Comparison of ENCODE assay signal across 8 mouse cellular contexts in the genomic region with DNA sequence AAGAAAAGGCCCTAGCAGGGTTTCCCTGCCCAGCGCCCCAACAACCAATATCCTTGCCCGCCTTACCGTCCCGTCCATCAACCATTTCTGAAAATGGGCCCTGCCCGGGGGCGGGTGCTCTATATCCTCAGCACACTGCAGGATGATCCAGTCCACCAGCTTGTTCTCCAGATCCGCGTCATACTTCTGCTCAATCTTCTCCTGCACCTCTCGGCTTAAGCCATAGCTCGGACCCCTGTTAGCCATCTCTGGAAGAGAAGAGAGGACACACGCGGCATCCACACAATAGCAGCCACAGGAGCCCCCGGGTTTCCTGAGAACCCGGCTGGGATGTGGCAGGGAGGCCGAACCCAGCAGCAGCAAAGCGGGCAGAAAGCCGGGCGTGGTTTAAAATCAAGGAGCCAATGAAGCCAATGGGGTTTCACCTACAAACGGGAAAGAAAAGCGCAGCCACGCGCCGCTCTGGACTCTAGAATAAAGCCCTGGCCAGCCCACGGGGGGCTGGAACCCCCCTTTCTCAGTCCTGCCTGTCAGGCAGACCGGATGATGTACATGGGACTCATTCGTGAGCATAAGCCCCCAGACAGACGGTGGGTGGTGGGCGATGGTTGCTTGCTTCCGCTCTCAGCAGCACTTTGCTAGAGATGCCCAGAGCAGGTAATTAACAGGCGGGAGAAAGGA. TPM values are rescaled to one million over a fixed set of nuclear protein-coding genes. Genes with fewer than 3 reads are reported as not detected.
A peak's percentile ranks its signal among the peaks of the same experiment; 100 is the strongest.
DNase-seq lines count a peak whose midpoint lies in the region; ATAC-seq and TF ChIP-seq lines count a peak whose summit lies in the region.

A gene (minus strand): TSS at position 548 of the 681 bp plus-strand sequence.

- ATAC-seq in heart, embryonic 14.5 days (ENCODE audit: insufficient number of reproducible peaks, insufficient read depth, low FRiP score, low read depth), result no peak
- peak; percentile 33; the same call in 1 of the 2 replicates for ATAC-seq in lung, postnatal 0 days
- no peak for ATAC-seq in monocyte, adult 5-6 weeks (replicated peaks; ENCODE audit: insufficient number of reproducible peaks, low FRiP score, low TSS enrichment, poor library complexity, severe bottlenecking)

- 4% methylated on average over 30 of the region's 30 CpGs for WGBS in thymus, adult 2 months
- WGBS in heart, embryonic 14.5 days, result 2% methylated on average over 30 of the region's 30 CpGs
- WGBS in lung, postnatal 0 days, result under 1% methylated on average over 30 of the region's 30 CpGs

- H3K4me1 ChIP-seq in thymus, adult 2 months (replicated peaks; ENCODE audit: control insufficient read depth, insufficient read depth, low read length), result peaks cover 11% of the 10 kb centered on the region
- H3K4me1 ChIP-seq in cortical plate, adult 2 months (ENCODE audit: control insufficient read depth, insufficient read depth, low read length), result peaks cover 17% of the 10 kb centered on the region
- peaks cover 4 to 9% of the 10 kb centered on the region in 2 experiments; a peak in 2 of 4 replicates for H3K4me1 ChIP-seq in heart, embryonic 14.5 days (ENCODE audit: control insufficient read depth in 2 of 2, insufficient read depth in 2 of 2, low read length in 2 of 2)
- H3K4me1 ChIP-seq in lung, postnatal 0 days (ENCODE audit: insufficient read depth, low read depth, low read length), result no peaks in the 10 kb centered on the region; the same call in 1 of the 2 replicates

- peak within 1 kb of the TSS; percentile 40 for H3K4me3 ChIP-seq in thymus, adult 2 months (ENCODE audit: control insufficient read depth, insufficient read depth, low read length)
- H3K4me3 ChIP-seq in cortical plate, adult 2 months (ENCODE audit: insufficient read depth, low read length), result peak within 1 kb of the TSS; percentile 87
- H3K4me3 ChIP-seq in heart, embryonic 14.5 days (ENCODE audit: control insufficient read depth in 1 of 2, insufficient read depth in 1 of 2, low read depth in 1 of 2, low read length in 2 of 2), result peak within 1 kb of the TSS; percentile 54 to 69
- H3K4me3 ChIP-seq in lung, postnatal 0 days (ENCODE audit: low read depth, low read length), result peak within 1 kb of the TSS; percentile 28

- H3K9me3 ChIP-seq in heart, embryonic 14.5 days (ENCODE audit: control insufficient read depth, low read length), result no peaks in the 10 kb centered on the region
- no peaks in the 10 kb centered on the region for H3K9me3 ChIP-seq in lung, postnatal 0 days (ENCODE audit: low read length)

- peak; percentile 17 for DNase-seq in thymus, adult 2 months
- no peak for DNase-seq in thymus, adult 18-20 months
- peak; percentile 50 for DNase-seq in layer of hippocampus, adult 9-10 months (ENCODE audit: low spot score)
- DNase-seq in lung, postnatal 0 days (ENCODE audit: low spot score), result peak; percentile 19
- DNase-seq in right cerebral cortex, postnatal 25 days, result peak; percentile 84

- no peaks in the 10 kb centered on the region for H3K36me3 ChIP-seq in thymus, adult 2 months (ENCODE audit: control insufficient read depth, insufficient read depth, low read length)
- H3K36me3 ChIP-seq in heart, embryonic 14.5 days (ENCODE audit: control insufficient read depth, insufficient read depth, low read length), result peaks cover 10% of the 10 kb centered on the region
- H3K36me3 ChIP-seq in lung, postnatal 0 days (ENCODE audit: insufficient read depth, low read length), result no peaks in the 10 kb centered on the region

- H3K27me3 ChIP-seq in thymus, adult 2 months (ENCODE audit: control insufficient read depth, insufficient read depth, low read length), result no peaks in the 10 kb centered on the region; the same call in 1 of the 2 replicates
- H3K27me3 ChIP-seq in heart, embryonic 14.5 days (ENCODE audit: control insufficient read depth, insufficient read depth, low read length), result no peaks in the 10 kb centered on the region
- no peaks in the 10 kb centered on the region for H3K27me3 ChIP-seq in lung, postnatal 0 days (replicated peaks; ENCODE audit: insufficient read depth, low read length)

- TF ChIP-seq POLR2A in thymus, adult 2 months (IDR thresholded peaks at IDR 0.05; ENCODE audit: control insufficient read depth, extremely low read depth, insufficient read depth, low read length, poor library complexity), result no peak
- peak; percentile 64 for TF ChIP-seq POLR2A in cortical plate, adult 2 months (IDR thresholded peaks at IDR 0.05; ENCODE audit: extremely low read depth, insufficient read depth, low read length)

- no peak within 1 kb of the TSS for H3K27ac ChIP-seq in thymus, adult 2 months (ENCODE audit: control insufficient read depth, insufficient read depth, low read length)
- peak within 1 kb of the TSS; percentile 93 for H3K27ac ChIP-seq in cortical plate, adult 2 months (ENCODE audit: insufficient read depth, low read length)
- H3K27ac ChIP-seq in heart, embryonic 14.5 days (replicated peaks in 1 of 2; ENCODE audit: control insufficient read depth in 1 of 2, insufficient read depth in 1 of 2, low read depth in 2 of 2, low read length in 2 of 2), result no peak within 1 kb of the TSS
- H3K27ac ChIP-seq in lung, postnatal 0 days (ENCODE audit: low read length), result no peak within 1 kb of the TSS

- no peak for TF ChIP-seq CTCF in thymus, adult 2 months (IDR thresholded peaks at IDR 0.05; ENCODE audit: borderline replicate concordance, control insufficient read depth, extremely low read depth, insufficient read depth, low read length, poor library complexity)
- no peak for TF ChIP-seq CTCF in cortical plate, adult 2 months (IDR thresholded peaks at IDR 0.05; ENCODE audit: extremely low read depth, insufficient read depth, low read length)
- TF ChIP-seq CTCF in lung, postnatal 0 days (IDR thresholded peaks at IDR 0.05), result no peak

- H3K4me2 ChIP-seq in heart, embryonic 14.5 days (ENCODE audit: low read length), result peak within 1 kb of the TSS; percentile 95
- H3K4me2 ChIP-seq in lung, postnatal 0 days (replicated peaks; ENCODE audit: low read depth, low read length), result peak within 1 kb of the TSS; percentile 70

- no peak for TF ChIP-seq EP300 in lung, postnatal 0 days (IDR thresholded peaks at IDR 0.05)

- peak within 1 kb of the TSS; percentile 71 for H3K9ac ChIP-seq in heart, embryonic 14.5 days (ENCODE audit: low read length)
- no peak within 1 kb of the TSS for H3K9ac ChIP-seq in lung, postnatal 0 days (replicated peaks; ENCODE audit: low read depth)

RNA-seq across cellular contexts. Expression of the gene that starts here (rescaled TPM):
- 1.2 TPM in 2 replicates for polyA plus RNA-seq in thymus, adult 2 months (2012; rRNA removed)
- polyA plus RNA-seq in cortical plate, adult 2 months (2012; rRNA removed), result 615 and 624 TPM in 2 replicates
- polyA plus RNA-seq in heart, embryonic 14.5 days (2014; fragmentation: Nextera tagmentation; extraction: Ambion mirVana), result 2.6 and 4.1 TPM in 2 replicates
- polyA plus RNA-seq in lung, postnatal 0 days (2015; fragmentation: Nextera tagmentation; extraction: Ambion mirVana), result 0.53 and 0.76 TPM in 2 replicates
- total RNA-seq in monocyte, adult 5-6 weeks (2017), result not detected in 3 replicates

Comparison
In these comparisons a context has a peak if more than half of its experiments do, and no peak if none do; other contexts are left out.
1. RNA of the gene that starts here (polyA plus RNA-seq): 615 to 624 TPM in cortical plate, adult 2 months; 2.6 to 4.1 TPM in heart, embryonic 14.5 days, 1.2 TPM in thymus, adult 2 months and 0.53 to 0.76 TPM in lung, postnatal 0 days; every median in the first group is over 100 times any median in the second.
2. DNase-seq: peak in thymus, adult 2 months (single experiment), layer of hippocampus, adult 9-10 months (single experiment) and right cerebral cortex, postnatal 25 days (single experiment); none in thymus, adult 18-20 months (0 of 2).
3. Peak in DNase-seq, ATAC-seq, H3K4me3 ChIP-seq and H3K4me2 ChIP-seq in lung, postnatal 0 days; RNA of the gene not detected or under 1 TPM.
4. H3K4me3 ChIP-seq: peak in every context shown above with its lines; median percentile 87 in cortical plate, adult 2 months; 62 in heart, embryonic 14.5 days; 40 in thymus, adult 2 months; 28 in lung, postnatal 0 days.